Mouse (Mus musculus) gastrocnemius, adult 18-20 months (tissue): ENCODE data around the gene Ccnb1. TPM values are rescaled to one million over a fixed set of nuclear protein-coding genes. Genes with fewer than 3 reads are reported as not detected.
A peak's percentile ranks its signal among the peaks of the same experiment; 100 is the strongest.
"Not testable (repeated sequence)": the region's sequence is repeated elsewhere in the genome, so short reads cannot be mapped to it uniquely, and the experiment has no call there.

ENCODE experiments used
- DNase-seq: peaks from one replicate; pipeline ENCODE4 v3.0.0; 2021; ENCODE audit warnings: low spot score
- long read RNA-seq, 2 experiments: library from polyadenylated mRNA; stranded (forward); transcript quantifications; one replicate each; pipeline ENCODE4 v2.0.0; 2021
- total RNA-seq, 2 experiments: library from RNA; stranded (reverse); gene quantifications; 2 replicates each; pipeline ENCODE4 v1.2.3; 2021

The Ccnb1 gene
- total RNA-seq: not detected
- long read RNA-seq, experiment 1: 0 reads
- long read RNA-seq, experiment 2: 0 reads

DNA sequence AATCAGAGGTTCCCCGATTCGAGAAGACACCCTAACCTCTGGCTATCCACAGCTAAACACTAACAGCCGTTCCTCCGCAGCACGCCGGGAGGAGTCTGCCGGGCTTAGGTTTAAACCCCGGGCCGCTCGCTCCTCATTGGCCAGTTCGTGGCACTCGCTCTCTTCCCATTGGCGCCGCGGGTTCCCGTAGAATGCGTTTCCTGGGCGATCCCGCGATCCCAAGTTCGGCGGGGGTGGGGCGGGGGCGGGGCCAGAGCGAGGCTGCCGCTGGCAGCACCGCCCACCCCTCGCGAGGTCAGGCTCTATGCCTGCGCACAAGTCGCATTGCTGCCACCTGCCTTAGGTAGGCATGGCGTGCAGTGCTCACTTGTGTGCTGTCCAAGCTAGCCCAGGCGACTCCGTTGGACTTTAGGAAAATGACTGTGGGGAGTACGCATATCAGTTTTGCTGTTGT, at the start of gene Ccnb1:
TSS of gene Ccnb1 (minus strand) at position 157 of the 454 bp plus-strand sequence.
- DNase-seq: peak; percentile 91

DNA sequence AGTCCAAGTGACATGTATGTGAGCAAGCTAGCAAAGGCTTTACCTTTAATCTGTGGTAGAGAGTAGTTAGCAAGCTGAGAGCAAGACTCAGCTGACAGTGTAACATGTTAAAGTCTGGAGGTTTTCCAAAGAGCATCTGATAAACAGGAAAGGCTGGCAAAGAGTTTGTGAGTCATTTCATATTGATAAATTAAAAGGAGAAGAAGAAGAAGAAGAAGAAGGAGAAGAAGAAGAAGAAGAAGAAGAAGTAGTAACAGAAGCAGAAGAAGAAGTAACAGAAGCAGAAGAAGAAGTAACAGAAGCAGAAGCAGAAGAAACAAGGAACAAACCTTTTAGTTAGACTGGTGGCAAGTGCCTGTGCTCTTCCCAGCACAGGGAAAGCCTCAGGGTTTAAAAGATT, 48.4 kb upstream of the Ccnb1 start:
- no peak for DNase-seq

DNA sequence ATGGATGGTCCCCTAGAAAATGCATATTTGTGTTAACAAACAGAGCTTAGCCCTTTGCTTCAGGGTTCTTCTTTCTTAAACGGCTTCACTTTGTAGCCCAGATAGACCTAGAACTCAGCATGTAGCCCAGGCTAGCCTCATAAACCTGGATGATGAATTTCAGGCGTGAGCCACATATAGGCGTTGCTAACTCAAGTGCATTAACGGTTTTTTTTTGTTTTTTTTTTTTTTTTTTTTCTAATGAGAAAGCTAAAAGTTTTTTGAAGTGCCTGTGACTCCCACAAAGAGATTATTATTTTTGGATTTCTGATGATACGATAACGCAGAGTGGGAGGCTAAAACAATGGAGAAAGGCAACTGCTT, 47.3 kb upstream of the Ccnb1 start:
- no peak for DNase-seq

DNA sequence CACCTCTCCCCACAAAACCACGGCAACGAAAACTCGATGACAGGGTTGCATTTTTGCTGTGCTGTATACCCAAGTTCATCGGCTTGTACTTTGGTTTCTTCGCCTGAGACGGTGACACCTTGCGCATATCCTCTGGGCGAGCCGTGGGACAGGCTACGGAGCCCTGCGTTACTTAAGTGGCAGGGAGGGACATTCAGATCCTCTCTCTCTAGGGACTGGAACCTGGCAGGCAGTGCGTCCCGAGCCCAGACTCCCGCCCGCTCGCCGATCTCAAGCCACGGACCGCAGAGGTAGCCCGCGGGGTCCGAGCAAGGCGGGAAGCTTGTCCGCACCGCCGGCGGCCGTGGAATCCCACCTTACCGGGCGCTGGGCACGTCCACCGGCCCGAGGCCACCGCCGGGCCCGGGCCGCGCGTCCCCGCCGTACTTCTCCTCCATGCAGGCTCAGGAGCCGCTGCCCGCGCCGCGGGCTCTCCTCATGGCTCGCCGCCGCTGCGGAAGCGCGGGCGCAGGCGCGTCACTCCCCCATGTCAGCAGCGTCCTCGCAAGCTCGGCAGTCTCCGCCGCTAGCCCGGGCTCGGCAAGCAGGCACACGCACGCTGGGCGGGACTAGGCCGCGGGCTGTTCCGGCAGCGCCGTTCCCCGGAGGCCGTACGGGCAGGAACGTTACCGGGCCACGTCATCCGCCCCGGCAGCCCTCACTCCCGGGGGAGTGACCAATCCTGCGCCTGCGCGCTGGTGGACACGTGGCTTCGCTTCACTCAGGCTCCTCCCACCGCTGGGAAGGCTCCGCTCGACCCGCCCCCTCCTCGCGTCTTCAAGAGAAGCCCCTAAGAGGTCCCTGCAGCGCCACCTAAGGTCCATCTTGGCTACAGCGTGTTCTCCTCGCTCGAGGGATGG, 46.6 kb upstream of the Ccnb1 start, which contains the start of gene Slc30a5:
TSS of gene Slc30a5 (minus strand) at position 687 of the 899 bp plus-strand sequence.
- DNase-seq: peak; percentile 100

DNA sequence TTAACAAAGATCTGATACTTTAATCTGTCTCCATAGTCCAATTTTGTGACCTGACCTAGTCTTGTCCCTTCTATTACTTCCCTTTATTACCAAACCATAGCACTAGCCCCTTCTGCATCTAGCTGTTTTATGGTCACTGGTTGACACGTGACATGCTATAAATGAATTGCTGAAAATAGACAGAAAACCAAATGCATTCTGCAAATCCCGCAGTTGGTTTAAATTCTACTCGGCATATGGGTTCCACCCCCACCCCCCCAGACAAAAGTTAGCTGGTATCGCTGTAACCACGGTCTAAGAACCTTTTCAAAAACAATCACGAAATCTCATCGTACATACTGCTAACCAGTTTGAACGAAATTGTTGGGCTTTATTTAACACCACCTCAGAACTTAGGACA, 45.8 kb upstream of the Ccnb1 start:
- no peak for DNase-seq

DNA sequence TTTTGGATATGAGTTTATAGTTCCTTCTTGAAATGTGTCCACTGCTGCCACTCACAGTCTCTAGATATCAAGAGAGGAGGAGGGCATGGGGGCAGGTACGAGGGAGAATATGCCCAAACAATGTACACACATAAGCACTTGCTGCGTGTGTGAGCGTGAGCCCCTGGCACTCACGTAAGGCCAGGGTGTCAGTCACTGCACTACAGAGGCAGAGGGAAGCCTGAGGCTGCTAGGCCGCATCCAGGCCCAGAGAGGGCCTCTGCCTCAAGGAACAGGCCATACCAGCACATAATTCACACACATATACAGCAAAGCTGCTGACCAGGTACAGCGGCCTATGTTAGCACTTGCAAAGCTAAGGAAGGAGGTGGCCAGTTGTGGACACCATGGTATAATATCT, 44.8 kb upstream of the Ccnb1 start:
- DNase-seq: no peak

DNA sequence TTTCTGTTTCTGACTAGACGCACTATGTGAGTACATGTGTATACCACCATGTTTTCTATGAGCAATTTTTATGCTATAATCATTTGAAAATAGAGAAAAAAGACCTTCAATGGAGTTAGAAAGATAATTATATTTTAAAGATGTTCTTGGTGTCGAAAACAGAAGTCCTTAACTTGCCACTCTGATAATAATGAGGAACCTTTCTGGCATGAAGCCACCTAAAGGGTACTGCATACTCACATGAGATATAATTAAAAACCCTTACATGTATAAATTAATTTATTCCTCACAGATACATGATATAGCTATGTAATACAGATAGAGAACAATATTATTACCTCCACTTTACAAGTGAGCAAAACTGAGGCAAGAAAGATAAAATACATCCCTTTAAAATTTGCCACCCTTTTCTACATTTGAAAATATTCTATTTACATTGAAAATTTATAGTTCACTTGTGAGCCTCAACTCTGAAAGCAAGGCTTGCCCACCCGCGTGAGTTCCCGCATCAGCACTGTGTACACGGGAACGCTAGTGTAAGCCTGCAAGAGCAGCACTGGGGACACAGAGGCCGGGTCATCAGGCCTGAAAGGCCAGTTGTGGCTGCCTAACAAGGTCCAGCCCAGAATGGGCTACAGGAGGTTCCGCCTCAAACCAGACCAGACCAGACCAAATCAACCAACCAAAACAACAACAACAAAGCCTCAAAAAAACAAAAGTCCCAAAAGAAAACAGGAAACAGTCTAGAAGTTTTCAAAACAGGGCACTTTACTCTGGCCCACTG, 39.4 kb upstream of the Ccnb1 start:
- no peak for DNase-seq

DNA sequence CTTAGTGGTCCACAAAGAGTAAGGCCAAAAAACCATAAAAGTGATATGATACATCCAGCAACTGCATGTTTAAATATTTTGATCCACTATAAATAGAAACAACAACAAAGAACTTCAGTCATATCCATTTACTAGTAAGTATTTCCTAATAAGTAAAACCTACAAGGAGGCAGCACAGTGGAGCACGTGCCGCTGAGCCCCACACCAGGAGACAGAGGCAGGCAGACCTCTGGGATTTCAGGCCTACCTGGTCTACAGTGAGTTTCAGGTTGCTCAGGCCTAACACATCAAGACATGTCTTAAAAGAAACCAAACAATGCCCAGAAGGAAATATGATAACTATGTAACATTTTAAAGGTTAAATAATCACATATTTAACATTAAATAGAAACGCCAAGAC, 38.5 kb upstream of the Ccnb1 start:
- no peak for DNase-seq

DNA sequence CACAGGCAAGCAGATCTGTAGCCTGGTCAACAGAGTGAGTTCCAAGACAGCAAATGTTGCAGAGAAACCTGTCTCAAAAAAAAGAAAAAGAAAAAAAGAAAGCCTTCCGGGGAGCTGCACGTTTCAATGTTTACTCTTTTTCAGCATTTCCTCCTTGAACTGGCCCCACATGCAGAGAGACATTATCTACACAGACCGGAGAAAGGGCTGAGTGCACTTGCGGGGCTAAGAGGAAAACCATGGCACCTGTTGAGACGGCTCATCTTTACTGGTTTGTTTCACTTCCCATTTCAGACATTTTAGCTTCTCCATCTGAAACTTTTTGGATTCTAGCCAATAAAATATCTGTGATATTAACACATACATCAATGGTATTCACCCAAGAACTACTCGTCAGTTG, 37.9 kb upstream of the Ccnb1 start:
- no peak for DNase-seq

DNA sequence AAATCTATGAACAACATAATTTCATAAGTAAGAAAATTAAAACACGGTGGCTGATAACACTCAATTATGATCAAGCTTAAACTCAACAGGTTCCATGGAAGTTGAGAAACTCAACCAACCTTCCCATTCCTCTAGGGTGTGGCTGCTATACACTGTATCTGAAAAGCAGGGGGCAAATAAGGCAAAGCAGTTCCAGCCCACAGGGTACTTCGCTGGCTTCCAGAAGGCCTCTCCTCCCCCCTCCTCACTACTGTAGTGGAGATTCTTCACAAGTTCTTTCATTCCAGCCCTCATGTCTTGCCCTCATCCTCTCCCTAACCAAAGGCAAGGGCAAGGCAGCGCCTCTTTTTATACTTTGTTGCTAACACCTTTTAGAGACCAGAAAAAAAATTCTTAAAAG, 37.5 kb upstream of the Ccnb1 start:
- DNase-seq: no peak

DNA sequence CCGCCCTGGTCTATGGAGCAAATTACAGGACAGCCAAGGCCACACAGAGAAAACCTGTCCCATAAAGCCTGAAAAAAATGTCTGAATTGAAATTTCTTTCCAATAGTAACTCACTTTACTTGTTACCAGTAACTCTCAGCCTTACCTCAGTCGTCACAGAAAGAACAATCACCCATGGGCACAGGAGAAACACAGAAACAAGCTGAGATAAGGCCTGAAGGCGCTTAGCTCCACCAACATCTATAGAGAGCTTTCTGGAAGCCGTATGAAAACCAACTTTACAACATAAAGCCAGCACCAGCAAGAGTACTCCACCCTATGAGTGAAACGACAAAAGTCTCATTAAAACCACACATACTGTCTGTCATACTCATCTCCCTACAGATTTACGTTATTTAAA, 28.1 kb upstream of the Ccnb1 start:
- DNase-seq: no peak

DNA sequence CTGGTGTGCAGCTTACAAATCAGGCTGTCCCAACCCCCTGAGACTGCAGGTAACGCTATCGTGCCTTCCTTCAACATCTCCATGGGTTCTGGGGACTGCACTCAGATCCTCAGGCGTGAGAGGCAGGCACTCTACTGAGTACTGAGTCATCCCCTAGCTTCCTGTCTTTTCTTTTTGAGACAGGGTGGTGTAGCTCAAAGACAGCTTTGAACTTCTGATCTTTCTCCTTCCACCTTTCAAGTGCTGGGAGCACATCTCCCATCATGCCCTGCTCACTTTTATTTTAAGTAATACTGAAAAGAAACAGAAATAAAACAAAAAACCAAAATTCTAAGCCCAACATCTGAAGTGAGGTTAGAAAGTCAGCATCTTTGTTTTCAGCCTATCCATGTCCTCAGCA, 19.4 kb upstream of the Ccnb1 start:
- no peak for DNase-seq

DNA sequence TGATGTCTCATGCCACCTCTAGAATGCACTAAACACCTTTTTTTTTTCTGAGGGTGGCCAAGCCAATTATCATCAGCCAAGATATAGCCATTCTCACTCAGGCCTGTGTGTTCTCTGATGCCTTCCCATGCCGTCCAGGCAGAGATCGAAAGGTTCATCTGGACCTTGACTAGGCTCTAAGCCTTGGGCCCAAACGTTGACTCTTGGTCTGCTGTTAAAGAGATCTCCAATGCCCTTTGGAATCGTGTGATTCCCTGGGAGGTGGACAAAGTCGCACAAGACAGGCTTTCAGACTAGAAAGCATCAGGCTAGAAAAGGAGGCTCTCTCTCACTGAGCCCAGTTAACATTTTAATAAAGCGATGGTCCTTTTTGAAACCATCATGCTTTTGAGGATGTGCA, 10.8 kb upstream of the Ccnb1 start:
- DNase-seq: no peak

DNA sequence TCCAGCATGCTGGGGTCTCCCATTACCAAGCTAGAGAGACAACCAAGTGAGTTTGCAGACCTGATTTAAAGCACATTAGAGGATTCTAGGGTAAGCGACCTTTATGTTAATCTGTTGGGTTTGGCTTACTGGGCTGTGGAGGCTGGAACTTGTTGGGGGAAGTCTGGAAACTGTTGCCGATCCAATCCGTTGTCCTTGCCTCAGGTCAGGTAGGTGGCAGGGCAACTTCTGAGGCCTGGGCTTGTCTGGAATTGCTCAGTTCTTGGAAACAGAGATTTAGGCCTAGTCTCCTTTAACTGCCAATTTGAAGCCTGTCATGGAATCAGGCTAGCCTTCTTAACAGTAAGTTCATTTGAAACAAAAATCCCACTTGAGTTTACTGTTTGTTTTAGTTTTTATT, 2.7 kb upstream of the Ccnb1 start:
- no peak for DNase-seq

DNA sequence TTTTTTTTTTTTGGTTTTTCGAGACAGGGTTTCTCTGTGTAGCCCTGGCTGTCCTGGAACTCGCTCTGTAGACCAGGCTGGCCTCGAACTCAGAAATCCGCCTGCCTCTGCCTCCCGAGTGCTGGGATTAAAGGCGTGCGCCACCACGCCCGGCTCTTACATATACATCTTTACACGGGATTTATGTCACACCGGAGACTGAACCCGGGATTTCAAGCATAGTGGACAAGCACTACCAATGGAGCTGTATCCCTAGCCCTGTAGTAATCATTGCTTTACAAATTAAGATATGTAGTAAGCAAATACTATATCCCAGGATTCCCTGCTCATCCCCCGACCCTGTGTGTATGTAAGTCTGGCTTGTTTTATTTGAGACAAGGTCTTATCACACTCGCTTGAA, 1.7 kb upstream of the Ccnb1 start:
- DNase-seq: not testable (repeated sequence)

DNA sequence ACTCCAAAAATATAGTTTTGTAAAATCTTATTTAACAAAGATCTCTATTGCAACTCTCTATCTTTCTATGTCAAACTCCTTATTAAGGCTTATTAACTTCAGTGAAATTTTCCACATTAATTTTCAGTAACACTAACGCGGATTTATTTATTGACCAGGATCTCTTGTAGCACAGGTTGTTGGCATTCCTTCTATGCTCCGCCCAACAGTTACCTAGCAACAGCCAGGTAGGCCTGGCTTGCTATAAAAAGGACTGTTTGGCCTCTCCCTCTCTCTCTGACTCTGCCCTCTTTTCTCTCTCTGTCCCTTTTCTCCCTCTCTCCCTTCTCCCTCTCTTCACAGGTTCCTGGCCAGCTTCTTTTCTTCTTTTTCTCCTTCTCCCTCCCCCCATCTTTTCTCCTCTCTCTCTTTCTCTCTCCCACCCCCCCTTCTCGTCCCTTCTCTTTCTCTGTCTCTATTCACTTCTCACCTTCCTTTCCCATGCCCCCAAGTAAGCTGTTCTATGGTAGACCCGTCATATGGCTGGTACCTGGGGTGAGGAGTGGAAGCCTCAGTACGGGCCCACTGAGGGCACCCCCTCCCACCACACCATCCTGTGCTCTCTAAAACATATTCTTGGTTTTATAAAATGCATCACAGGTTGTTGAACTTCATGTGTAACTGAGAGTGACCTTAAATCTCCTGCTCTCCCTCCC, 1.1 kb upstream of the Ccnb1 start:
- no peak for DNase-seq

DNA sequence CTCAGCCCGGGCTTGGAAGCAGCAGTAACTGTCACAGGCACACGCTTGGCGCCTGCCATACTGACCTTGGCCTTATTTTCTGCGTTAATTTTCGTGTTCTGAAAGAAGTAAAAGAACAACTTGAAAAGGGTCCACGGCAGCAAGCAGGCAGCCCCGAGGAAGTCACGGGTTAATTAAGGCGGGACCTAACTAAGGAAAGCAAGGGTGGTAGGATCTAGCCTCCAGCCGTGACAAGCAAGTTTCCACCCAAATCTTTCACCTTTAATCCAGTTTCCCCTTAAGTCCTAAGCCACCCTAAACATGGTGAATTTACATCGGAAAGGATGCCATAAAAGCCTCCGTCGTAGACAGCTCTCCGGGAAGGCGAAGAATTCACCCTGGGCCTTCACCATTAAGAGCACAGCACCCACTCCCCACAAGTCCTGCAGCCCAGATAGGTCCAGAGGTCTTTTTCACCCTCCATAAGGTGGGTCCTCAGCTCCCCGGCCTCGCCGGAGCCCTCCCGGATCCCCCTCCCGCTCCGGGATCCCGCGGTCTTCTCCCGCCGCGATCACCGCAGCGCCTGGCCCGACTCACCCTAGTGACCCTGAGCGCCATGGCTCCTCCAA, 460 bp downstream of the Ccnb1 start:
- no peak for DNase-seq

DNA sequence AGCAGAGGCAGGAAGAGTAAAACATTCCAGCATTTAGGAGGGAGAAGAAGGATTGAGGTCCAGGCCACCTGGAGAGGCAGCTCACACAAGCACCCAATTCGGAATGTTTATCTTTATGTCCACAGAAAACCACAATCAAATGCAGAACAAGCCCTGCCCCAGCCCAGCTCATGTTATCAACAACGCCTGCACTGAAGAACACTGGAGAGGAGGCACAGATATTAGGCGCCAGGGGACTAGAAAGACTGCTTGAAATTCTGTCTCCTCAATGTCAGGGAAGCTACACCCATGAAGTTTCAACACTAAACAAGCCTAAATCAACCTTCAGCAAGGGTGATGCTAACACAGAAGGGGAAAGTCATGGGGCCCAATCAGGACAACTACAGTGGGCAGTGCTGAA, 8.9 kb downstream of the Ccnb1 start:
- DNase-seq: no peak

DNA sequence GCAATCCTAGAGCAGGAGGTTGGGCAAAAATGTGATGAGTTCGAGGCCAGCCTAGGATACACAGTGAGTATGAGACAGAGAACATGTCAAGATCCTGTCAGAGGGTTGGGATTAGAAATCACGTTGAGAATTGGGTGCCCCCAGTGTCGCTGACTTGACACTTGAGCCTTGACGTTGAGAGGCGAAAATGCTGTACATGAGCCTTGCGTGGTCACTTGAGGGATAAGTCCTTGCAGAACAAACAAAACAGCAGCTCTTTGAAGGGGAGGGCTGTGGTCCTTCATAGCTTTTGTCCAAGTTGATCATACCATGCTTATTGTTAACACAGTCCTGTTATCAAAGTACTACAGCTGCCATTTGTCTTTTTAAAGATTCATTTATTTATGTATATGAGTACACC, 9.7 kb downstream of the Ccnb1 start:
- DNase-seq: no peak

DNA sequence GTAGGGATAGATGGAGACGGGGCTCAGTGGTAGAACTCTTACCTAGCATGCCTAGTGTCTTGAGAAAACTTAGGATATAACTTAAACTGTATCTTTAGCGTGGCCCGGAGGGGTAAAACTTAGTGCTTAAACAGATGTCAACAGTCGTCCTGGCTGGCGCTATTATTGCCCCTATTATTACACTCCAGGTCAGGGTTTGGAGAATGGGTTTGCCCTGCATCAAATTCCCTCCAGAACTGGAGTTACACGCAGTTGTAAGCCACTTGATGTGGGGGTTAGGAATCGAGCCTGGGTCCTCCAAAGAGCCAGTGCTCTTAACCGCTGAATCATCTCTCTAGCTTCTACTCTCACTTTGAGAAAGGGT, 10.3 kb downstream of the Ccnb1 start:
- no peak for DNase-seq

DNA sequence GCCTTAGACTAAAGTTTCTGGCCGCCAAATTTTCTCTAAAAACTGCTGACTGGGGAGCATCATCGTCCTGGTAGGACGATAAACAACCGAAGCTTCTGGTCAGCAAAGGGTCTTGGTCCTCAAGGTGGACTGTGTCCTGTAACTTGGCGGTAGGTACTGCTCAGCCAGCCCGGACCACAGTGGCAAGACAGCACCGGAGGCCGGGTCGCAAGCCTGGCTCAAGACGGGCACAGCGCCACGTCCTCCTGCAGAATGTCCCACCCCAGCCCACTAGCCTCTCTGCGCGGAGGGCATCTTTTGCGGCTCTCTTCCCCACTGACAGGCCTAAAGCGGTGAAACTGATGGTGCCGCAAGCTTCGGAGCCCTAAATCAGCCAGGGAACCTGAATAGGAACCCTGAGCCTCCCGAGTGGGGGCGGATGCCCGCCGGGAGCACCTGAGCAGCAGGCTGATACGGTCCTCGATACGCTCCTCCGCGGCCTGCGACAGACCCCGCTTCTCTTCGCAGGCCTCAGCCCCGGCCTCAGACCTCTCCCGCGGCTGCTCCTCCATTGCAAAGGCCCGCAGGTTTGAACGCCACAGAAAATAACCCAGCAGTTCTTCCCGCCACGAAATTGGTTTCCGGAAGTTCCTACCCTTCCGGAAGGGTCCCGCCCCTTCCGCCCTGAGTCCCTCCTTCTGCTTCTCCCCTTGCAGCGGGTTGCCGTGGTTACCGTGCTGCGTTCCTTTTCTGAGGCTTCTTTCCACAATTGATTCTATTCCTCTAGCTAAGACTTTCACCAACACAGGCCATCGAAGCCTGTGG, 10.9 kb downstream of the Ccnb1 start, which contains the start of gene Cenph:
TSS of gene Cenph (minus strand) at position 648 of the 804 bp plus-strand sequence.
- DNase-seq: peak; percentile 80
